Mouse (Mus musculus) hematopoietic stem cell, adult 5-6 weeks (primary cell): Measurements from ENCODE around the gene Ino80b. TPM values are rescaled to one million over a fixed set of nuclear protein-coding genes. Genes with fewer than 3 reads are reported as not detected.

Experiments used
- ATAC-seq, 2 experiments: fragments of 125-278 bp in 1 of 2; replicated peaks in 1 of 2; 2 replicates each; pipeline ENCODE4 v1.8.0; 2016 to 2017; ENCODE audit warnings: inconsistent platforms in 2 of 2, mild to moderate bottlenecking in 2 of 2, moderate number of reproducible peaks in 2 of 2, low read depth in 1 of 2, moderate TSS enrichment in 1 of 2; ENCODE audit not compliant: low FRiP score in 2 of 2, poor library complexity in 2 of 2, severe bottlenecking in 2 of 2, insufficient read depth in 1 of 2, low TSS enrichment in 1 of 2
- total RNA-seq: library from RNA; stranded (forward); fragments of 172-1452, 232-1000 nt; gene quantifications from 2 replicates; pipeline ENCODE4 v1.2.3, GENCODE M21; 2017

The Ino80b gene
- total RNA-seq, 1 experiment from 2014 or later: 42.3 TPM

GRCm38 (mm10) chr6:83145805-83146204 lies 20.6 kb upstream of the Ino80b start:
- ATAC-seq: no peak

GRCm38 (mm10) chr6:83145209-83145608 lies 20.0 kb upstream of the Ino80b start:
- ATAC-seq: no peak

- no peak for ATAC-seq
Observed at GRCm38 (mm10) chr6:83142886-83143285, 17.7 kb upstream of the Ino80b start.

GRCm38 (mm10) chr6:83142211-83142731 lies 17.0 kb upstream of the Ino80b start:
- ATAC-seq: peak in 1 of 2 experiments; percentile 11; a peak in 1 of 4 replicates

- no peak for ATAC-seq
Observed at GRCm38 (mm10) chr6:83141636-83142035, 16.4 kb upstream of the Ino80b start.

- ATAC-seq: no peak
Observed at GRCm38 (mm10) chr6:83140044-83140443, 14.8 kb upstream of the Ino80b start.

GRCm38 (mm10) chr6:83138056-83138455 lies 12.8 kb upstream of the Ino80b start:
- ATAC-seq: 0 out of 4 replicates have a peak, but pooled peaks have one; percentile 14 to 16

- peak; percentile 38 to 44; a peak in 3 of 4 replicates for ATAC-seq
Observed at GRCm38 (mm10) chr6:83137576-83137950, 12.3 kb upstream of the Ino80b start.

- peak; percentile 30 to 44; a peak in 3 of 4 replicates for ATAC-seq
Observed at GRCm38 (mm10) chr6:83136881-83137575, 11.8 kb upstream of the Ino80b start.

- ATAC-seq: no peak
Observed at GRCm38 (mm10) chr6:83136291-83136880, 11.2 kb upstream of the Ino80b start.

- no peak for ATAC-seq
Observed at GRCm38 (mm10) chr6:83135571-83136161, 10.4 kb upstream of the Ino80b start.

GRCm38 (mm10) chr6:83134951-83135513 lies 9.8 kb upstream of the Ino80b start, which contains the start of gene Rtkn:
TSS of gene Rtkn (plus strand) at chr6:83135463.
- no peak; a peak in 1 of 4 replicates for ATAC-seq

- ATAC-seq: no peak
Observed at GRCm38 (mm10) chr6:83134226-83134625, 9.0 kb upstream of the Ino80b start.

- no peak for ATAC-seq
Observed at GRCm38 (mm10) chr6:83132176-83132919, 7.1 kb upstream of the Ino80b start.

- ATAC-seq: peak; percentile 47 to 68; a peak in 3 of 4 replicates
Observed at GRCm38 (mm10) chr6:83131469-83132034, 6.3 kb upstream of the Ino80b start.

- ATAC-seq: no peak
Observed at GRCm38 (mm10) chr6:83127419-83127818, 2.2 kb upstream of the Ino80b start.

GRCm38 (mm10) chr6:83124851-83125312 lies 349 bp downstream of the Ino80b start:
- peak; percentile 28 to 63; a peak in 3 of 4 replicates for ATAC-seq
